Mouse (Mus musculus) spleen, embryonic (tissue): ENCODE measurements at regions not wholly inside any gene's neighbourhood (a gene's known extent, or its start where the extent isn't known, plus 50 kb on each side); places are given as distances from the start of the nearest gene placed in this dataset.

Source experiments
- CTCF ChIA-PET: fragments of 350-600 bp; sonication (Branson Sonifier 250); formaldehyde crosslinking; loops from one replicate; lab custom pipeline; 2022; lab: Charles Lee

DNA sequence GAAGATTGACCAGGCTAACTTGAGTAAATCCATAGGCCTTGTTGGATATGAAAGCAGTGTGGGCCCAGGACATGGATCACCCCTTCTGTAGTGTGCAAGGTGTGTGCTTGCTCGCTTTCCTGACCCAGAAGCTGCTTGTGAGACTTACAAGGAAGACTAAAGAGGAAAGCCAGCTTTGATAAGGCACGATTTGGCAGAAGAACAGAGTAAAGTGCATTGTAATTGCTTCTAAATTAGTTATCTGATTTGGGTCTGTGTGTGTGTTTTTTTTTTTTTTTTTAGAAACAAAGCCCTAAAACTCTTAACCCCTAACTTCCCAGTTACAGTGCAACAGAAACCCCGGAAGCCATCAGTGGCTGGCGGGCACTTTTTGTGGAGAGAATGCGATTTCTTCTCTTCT is 283.2 kb downstream of the Pten start:
- CTCF ChIA-PET = no interaction called here

GRCm38 (mm10) chr19:33040991-33041390 is 283.7 kb downstream of the Pten start:
- CTCF ChIA-PET = no interaction called here

DNA sequence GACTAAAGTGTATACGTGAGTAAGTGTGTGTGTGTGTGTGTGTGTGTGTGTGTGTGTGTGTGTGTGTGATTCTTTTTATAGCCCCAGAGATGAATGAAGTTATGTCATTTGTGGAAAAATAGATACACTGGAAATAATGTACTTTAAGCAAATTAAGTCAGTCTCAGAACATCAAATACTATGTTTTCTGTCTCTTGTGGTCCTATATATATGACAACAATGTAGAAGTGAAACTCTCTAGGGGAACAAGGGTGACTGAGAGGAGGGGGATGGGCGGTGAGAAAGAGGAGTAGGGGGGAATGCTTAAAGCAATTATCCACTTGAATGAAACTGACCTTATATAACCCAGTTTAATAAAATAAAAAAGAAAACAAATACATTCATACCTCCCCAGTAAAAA is 285.5 kb downstream of the Pten start:
- CTCF ChIA-PET = no interaction called here

DNA sequence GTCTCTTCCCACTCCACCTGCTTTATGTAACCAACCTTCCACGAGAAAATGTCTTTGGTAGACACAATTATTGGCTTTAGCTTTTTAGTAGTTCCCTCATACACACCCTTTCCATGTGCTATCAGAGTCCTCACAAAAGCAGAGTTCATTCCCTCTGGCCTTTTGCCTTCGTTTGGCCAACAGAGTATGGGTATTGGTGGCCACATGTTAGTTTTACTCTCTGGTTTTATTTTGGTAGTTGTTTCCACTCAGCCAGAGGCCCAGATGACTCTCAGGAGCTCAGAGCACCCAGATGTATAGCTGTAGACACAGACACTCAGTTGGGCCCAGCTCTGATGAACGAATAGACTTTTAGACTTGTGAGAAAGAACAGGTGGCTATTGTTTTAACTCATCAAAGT is 286.4 kb downstream of the Pten start:
- CTCF ChIA-PET = interaction anchor here (0.5 kb wide), 1 partner anchor 12 kb away, joined by 4 read pairs; no protein-coding TSS in a partner anchor

GRCm38 (mm10) chr19:33048754-33049442 is 291.6 kb downstream of the Pten start:
- CTCF ChIA-PET = no interaction called here

DNA sequence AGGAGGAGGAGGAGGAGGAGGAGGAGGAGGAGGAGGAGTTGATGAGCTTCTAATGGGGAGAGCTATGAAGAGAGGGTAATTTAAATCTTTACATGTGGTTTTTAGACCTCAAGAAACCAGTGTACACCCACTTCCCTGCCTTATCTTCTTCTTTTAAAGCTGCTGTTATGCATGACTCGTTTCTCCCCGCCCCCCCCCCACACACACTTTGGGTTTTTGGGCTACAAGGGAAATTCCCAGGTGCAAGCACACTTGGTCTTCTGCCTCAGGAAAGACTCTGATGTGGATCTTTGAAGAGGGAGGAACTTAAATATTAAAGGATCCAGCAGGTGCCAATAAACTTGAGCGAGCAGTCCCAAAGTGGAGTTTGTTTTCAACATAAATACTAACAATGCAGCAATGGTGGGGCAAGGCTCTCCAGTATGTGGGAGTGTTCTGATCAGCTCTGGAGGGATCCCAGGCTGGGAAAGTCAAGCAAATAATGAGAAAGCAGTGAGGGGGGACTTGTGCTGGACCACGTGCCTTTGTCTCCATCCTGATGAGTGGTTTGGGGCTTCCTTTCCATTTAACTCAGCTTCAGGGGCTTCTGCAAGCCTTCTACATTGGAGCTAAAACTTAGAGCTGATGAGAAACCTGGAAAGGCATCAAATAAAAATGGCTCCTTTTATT is 296.0 kb downstream of the Pten start:
- CTCF ChIA-PET = interaction anchor here (0.6 to 1.3 kb wide), 4 partner anchors 14 to 223 kb away, joined by 3 to 24 read pairs (median 8); no protein-coding TSS in a partner anchor

DNA sequence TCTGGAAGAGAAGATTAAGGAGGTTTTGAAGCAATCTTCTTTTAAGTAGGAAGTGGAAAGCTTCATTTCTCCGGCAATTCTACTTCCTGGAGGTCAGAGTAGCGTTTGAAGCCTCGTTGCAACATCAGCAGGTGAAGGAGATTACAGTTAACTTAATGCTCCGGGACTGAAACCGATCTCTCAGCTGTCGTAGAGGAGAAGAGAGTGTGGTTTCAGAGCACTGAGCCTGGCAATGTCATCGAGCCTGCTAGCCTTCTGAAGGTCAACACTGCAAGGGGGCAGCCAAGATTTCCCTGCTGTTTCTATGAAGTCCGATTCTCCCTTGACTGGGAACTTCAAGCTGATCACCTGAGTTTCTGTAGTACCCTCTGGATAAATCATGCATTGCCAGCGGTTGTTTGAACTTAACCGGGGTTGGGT is 299.1 kb downstream of the Pten start:
- CTCF ChIA-PET = no interaction called here

GRCm38 (mm10) chr19:33061006-33061405 is 303.7 kb downstream of the Pten start:
- CTCF ChIA-PET = interaction anchor here (0.6 kb wide), 1 partner anchor 37 kb away, joined by 3 read pairs; no protein-coding TSS in a partner anchor

DNA sequence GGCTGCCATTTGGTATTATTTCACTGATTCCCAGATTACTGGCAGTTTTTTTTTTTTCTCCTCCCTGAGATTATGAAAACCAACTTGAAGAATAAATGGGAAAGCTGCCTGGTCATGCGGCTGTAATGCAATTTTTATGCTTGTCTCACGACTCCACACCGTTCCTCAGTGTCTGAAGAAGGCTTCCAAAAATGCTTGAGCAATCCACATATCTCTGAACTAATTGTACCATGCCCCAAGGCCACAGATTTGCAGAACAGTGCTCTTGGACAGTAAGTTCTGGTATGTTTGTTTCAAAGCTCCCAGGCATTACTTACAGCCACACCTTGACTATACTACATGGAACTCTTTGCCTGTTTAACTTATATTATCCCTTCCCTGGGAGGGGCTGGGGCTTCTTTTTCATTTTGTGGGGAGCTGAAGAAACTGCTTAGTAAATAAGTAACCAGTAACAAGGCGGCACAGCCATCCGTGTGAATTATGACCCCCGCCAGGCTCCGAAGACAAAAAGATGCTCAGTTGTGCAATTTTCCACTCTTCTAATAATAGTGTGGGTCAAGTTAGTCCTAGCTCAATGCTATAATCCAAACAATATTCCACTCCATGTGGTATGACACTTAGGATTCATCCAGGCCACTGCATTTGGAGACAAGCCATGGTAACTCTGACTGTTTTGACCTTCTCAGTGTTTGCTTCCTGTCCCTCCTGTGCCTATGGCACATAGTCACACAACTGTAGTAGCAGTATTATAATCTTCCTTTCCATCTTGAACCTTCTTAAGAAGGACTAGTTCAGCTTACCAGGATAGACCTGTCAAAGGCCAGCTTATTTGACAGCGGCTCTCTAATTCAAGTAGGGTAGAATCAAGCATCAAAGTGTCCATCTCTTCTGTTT is 305.1 kb downstream of the Pten start:
- CTCF ChIA-PET = interaction anchor here (0.7 kb wide), 1 partner anchor 62 kb away, joined by 3 read pairs; no protein-coding TSS in a partner anchor

- CTCF ChIA-PET = no interaction called here
Measured at GRCm38 (mm10) chr19:33065274-33066200, 308.2 kb downstream of the Pten start.

DNA sequence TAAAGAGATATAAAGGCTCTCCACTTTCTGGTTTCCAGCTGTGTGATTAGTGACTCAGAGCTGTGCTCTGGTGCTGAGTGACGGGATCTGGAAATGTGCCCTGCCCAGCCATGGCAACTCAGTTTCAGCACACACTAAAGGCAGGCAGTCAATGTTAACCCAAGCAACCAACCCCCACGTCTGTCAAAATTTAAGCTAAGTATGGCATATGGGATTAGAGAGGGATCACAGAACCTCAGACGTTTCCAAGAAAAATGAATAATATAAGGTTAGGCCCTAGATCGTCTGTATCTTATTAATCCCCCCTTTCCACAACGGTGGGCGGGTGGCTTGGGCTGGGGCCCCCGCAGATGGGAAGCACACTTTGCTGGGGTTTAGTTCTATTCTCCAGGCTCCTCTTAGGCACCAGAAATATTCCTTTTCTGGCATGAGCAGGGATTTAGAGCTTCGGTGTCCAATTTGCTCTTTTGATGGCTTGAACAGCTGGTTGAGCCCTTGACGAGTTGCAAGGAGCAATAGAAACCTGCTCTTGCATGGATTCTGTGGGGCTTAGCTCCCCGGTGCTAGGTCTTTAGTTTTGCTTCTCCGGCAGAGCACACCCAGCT is 311.2 kb downstream of the Pten start:
- CTCF ChIA-PET = interaction anchor here (0.5 to 0.9 kb wide), 4 partner anchors 18 to 143 kb away, joined by 3 to 10 read pairs (median 6); no protein-coding TSS in a partner anchor

GRCm38 (mm10) chr19:33069761-33070160 is 312.5 kb downstream of the Pten start:
- CTCF ChIA-PET = interaction anchor here (0.5 to 0.6 kb wide), 2 partner anchors 113 to 160 kb away, joined by 5 read pairs; no protein-coding TSS in a partner anchor

DNA sequence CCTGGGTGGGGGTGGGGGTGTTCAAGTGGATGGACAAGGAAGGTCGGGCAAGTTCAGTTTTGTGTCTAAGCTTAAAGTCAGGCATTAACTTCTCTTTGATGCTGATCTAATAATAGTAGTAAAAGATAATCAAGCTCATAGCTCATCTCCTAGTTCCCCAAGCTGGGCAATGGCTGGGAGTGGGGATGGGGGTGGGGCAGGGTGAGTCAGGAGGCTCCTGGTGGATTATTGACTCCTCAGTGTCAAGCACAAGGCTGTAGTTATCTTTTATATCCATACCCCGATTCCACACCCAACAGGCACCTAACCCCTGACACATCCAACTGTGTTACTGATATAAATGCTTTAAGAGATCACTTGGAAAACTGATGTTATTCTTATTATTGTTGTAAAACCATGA is 315.0 kb downstream of the Pten start:
- CTCF ChIA-PET = no interaction called here

- CTCF ChIA-PET = interaction anchor here (0.6 kb wide), 1 partner anchor 149 kb away, joined by 10 read pairs; no protein-coding TSS in a partner anchor
Measured at GRCm38 (mm10) chr19:33074907-33075306, 317.2 kb downstream of the Rnls start.

DNA sequence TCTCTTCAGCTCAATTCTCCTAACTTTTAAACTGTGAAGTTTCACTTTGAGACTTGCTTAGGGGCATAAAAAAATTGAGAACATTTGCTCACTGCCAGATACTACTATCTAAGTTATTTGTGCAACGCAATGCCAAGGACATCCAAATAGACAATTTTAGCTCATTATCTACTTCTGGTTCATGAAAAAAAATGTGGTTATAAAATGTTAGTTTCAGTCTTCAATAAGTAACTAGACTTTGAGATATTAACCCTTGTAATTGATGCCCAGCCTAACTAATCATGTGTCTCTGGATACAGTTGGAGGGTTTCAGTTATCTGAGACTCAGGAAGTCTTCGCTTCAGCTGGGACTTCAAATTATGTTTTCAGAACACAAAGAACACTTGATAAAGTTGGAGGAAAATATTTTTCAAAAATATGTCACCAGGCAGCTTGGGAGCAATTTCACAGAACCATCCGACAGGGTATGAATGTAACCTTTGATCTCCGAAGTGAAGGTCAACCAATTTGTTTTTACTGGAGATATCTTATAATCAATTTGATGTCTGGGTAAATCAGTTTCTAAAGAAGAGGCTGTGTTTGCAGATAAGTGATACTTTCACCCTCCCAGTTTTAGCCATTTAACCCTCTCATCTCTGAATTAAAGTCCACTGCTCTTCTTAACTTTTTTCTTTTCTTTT is 313.3 kb downstream of the Rnls start:
- CTCF ChIA-PET = no interaction called here

DNA sequence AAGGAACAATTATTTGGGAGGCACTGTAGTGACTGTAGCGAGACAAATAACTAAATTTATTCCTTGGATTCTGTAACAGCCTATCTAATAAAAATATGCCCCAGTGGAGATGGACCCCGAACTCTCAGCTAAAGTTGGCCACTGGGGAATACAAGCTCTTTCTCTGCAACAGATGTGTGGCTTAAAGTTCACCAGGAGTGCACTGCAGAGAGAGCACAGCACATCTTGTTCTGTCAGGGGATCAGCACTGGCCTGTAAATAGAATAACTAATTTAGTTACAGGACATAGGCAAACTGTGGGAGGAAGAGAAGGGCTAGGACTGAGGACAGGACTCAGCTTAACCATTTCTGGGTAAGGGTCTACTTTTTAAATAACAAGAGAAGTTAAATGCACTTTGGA is 312.1 kb downstream of the Rnls start:
- CTCF ChIA-PET = no interaction called here

DNA sequence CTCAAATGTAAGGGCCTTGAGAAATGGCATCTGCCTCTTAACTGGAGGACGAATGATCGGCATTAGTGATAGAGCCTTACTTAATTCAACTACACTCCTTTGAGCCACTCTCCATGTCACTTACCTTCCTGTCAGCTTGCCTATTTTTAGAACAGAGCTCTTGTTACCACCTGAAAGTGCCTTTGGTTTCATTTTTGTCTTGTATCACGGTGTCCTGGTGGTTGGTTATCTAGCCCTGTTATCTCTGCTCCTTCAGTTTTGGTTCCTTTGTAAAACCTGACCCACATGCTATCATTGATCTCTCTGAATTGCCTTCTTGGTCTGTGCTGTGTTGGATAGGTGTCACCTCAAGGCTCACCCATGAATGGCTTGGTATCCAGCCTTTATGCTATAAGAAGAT is 310.6 kb downstream of the Rnls start:
- CTCF ChIA-PET = interaction anchor here (0.8 kb wide), 1 partner anchor 35 kb away, joined by 3 read pairs; no protein-coding TSS in a partner anchor

DNA sequence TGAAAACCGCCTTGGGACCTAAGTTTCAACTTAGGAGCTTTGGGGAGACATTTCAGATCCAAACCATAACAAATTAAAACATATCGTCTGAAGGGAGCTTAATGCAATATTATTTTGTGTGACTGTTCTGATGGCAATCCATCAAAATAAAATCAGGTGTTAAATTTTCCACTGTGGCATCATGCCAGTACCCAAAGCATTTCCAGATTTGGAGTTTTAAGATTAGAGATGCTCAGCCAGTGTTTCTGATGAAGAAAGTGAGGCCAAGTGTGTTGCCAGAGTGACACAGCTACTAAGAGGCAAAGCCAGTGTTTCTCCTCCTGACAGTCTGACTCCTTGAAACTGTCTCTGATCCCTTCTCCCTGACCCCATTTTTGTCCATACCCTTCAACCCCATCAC is 308.7 kb downstream of the Rnls start:
- CTCF ChIA-PET = no interaction called here

DNA sequence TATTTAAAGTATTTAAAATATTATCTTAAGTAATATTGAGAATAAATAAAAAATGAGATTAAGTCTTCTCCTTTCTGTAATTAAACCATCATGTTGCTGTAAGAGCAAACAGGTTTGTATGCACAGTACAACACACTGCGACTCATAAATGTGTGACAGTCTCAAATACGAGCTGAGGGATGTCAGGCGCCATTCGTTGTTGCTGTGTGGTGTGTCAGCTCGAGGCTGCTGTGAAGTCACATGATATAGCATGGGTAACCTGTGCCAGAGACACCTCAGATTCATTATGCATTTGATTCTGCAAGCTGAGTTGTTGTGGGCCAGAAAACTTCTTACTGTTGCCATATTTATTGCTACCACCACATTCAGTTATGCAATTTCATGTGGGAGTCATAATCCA is 307.4 kb downstream of the Rnls start:
- CTCF ChIA-PET = no interaction called here
